Mouse (Mus musculus) midbrain, postnatal 0 days (tissue): ENCODE data around the gene Soga3. TPM values are rescaled to one million over a fixed set of nuclear protein-coding genes. Genes with fewer than 3 reads are reported as not detected.
A peak's percentile ranks its signal among the peaks of the same experiment; 100 is the strongest.

ENCODE experiments used
- ATAC-seq: fragments of 200-750 bp; cut with Nextera tagmentation; 2 replicates; pipeline ENCODE4 v1.8.0; 2017; ENCODE audit warnings: moderate number of reproducible peaks, mild to moderate bottlenecking, moderate TSS enrichment, moderate library complexity; ENCODE audit not compliant: low FRiP score
- DNase-seq: peaks from one replicate; pipeline ENCODE4 v3.0.0-alpha.2; 2015; ENCODE audit warnings: low spot score
- H3K27ac ChIP-seq: fragments of 300-500 bp; sonication (generic); 2 replicates; pipeline ENCODE4 v1.5.1; 2014; ENCODE audit warnings: low read depth, mild to moderate bottlenecking, low read length, mixed read lengths
- H3K27me3 ChIP-seq: fragments of 300-500 bp; sonication (generic); 2 replicates; pipeline ENCODE4 v1.6.1; 2014; ENCODE audit warnings: low read length, control low read depth, mixed read lengths; ENCODE audit not compliant: insufficient read depth
- H3K36me3 ChIP-seq: fragments of 300-500 bp; sonication (generic); 2 replicates; pipeline ENCODE4 v1.6.1; 2014; ENCODE audit warnings: low read length, control low read depth, mixed read lengths; ENCODE audit not compliant: insufficient read depth
- H3K4me1 ChIP-seq: fragments of 300-500 bp; sonication (generic); 2 replicates; pipeline ENCODE4 v1.6.1; 2014; ENCODE audit warnings: mild to moderate bottlenecking, control low read depth, antibody characterized with exemption, low read length, mixed read lengths; ENCODE audit not compliant: insufficient read depth
- H3K4me2 ChIP-seq: fragments of 300-500 bp; sonication (generic); 2 replicates; pipeline ENCODE4 v1.6.1; 2014; ENCODE audit warnings: low read depth, mild to moderate bottlenecking, low read length, mixed read lengths; ENCODE audit not compliant: poor library complexity, severe bottlenecking
- H3K4me3 ChIP-seq: fragments of 300-500 bp; sonication (generic); 2 replicates; pipeline ENCODE4 v1.5.1; 2014; ENCODE audit warnings: low read depth, mild to moderate bottlenecking, low read length, moderate library complexity
- H3K9ac ChIP-seq: fragments of 300-500 bp; sonication (generic); replicated peaks from 2 replicates; pipeline ENCODE4 v1.6.1; 2014; ENCODE audit warnings: mild to moderate bottlenecking, low read length, moderate library complexity, mixed read lengths; ENCODE audit not compliant: poor library complexity, severe bottlenecking
- H3K9me3 ChIP-seq: fragments of 300-500 bp; sonication (generic); 2 replicates; pipeline ENCODE4 v1.6.1; 2016; ENCODE audit warnings: low read length, control low read depth
- CTCF ChIP-seq: IDR thresholded peaks from 2 replicates; pipeline ENCODE4 v1.5.1; 2016; ENCODE audit warnings: antibody characterized with exemption, mild to moderate bottlenecking
- WGBS: fragments of 180-500 bp; shearing (Covaris S2); extraction: QIAGEN DNeasy Blood & Tissue Kit; methylation state at CpG from one replicate; pipeline ENCODE4 v1.1.7; 2014; 5-methylcytosine and 5-hydroxymethylcytosine counted together
- polyA plus RNA-seq: library from polyadenylated mRNA; unstranded; fragments of >200 nt; fragmentation: Nextera tagmentation; extraction: Ambion mirVana; gene quantifications from 2 replicates; pipeline ENCODE4 v1.2.1, GENCODE M21; 2015
- total RNA-seq: library from RNA; depleted of rRNA; stranded (reverse); fragments of >200 nt; gene quantifications from 2 replicates; pipeline ENCODE4 v1.2.3, GENCODE M21; 2014; rRNA removed

The Soga3 gene
- total and polyA plus RNA-seq, 2 experiments from 2014 or later = 160 to 164 TPM

GRCm38 (mm10) chr10:29211453-29211852 lies 67.8 kb downstream of the Soga3 start, which contains the start of gene 9330159F19Rik:
Gene 9330159F19Rik, plus strand, starts transcription at chr10:29211606.
- ATAC-seq (peak; percentile 69; the same call in 1 of the 2 replicates), DNase-seq (peak; percentile 30)
- Histone ChIP-seq H3K27ac (no peak within 1 kb of the TSS), H3K36me3 (peaks cover 3% of the 10 kb centered on the region; the same call in 1 of the 2 replicates), H3K9ac (no peak within 1 kb of the TSS), H3K4me2 (no peak within 1 kb of the TSS), H3K27me3 (no peaks in the 10 kb centered on the region), H3K4me3 (no peak within 1 kb of the TSS), H3K4me1 (no peaks in the 10 kb centered on the region), H3K9me3 (no peaks in the 10 kb centered on the region)
- TF ChIP-seq CTCF = no peak
- 10% methylated on average over 4 of the region's 4 CpGs for WGBS

DNA sequence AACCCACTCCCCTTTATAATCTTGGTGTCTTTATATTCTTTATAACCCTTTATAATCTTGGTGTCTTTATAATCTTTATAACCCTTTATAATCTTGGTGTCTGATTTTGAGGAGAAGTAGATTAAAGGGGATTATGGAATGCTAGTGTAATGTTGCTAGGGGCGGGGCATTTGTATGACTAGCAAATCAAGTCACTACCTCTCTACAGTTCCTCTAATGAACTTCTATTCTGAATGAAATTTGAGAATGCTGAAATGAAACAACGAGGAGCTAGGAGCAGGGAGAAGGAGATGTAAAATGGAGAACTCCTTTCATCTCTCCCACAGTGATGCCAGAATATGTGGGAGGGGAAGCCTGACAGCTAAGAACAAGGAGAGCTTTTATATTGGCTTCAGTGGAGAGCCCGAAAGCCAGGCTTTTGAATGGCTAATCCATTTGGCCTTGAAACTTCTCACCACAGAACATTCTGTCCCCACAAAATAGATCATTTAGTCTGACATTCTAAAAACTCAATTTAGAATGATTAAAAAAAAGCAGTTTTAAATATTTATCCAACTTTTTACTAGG lies 70.0 kb downstream of the Soga3 start:
- no peak overlapping the region for H3K4me2 ChIP-seq
- no peaks in the 10 kb centered on the region for H3K4me1 ChIP-seq
- H3K27ac ChIP-seq = peak overlapping the region; percentile 62; the same call in 1 of the 2 replicates
- H3K36me3 ChIP-seq = no peaks in the 10 kb centered on the region; the same call in 1 of the 2 replicates
- H3K4me3 ChIP-seq = no peak overlapping the region
- WGBS = 26% methylated on average over 3 of the region's 3 CpGs
- H3K27me3 ChIP-seq = no peaks in the 10 kb centered on the region
- no peak for TF ChIP-seq CTCF
- peak; percentile 54 for DNase-seq
- ATAC-seq = peak; percentile 56; the same call in 1 of the 2 replicates
- no peak overlapping the region for H3K9ac ChIP-seq
- no peaks in the 10 kb centered on the region for H3K9me3 ChIP-seq

DNA sequence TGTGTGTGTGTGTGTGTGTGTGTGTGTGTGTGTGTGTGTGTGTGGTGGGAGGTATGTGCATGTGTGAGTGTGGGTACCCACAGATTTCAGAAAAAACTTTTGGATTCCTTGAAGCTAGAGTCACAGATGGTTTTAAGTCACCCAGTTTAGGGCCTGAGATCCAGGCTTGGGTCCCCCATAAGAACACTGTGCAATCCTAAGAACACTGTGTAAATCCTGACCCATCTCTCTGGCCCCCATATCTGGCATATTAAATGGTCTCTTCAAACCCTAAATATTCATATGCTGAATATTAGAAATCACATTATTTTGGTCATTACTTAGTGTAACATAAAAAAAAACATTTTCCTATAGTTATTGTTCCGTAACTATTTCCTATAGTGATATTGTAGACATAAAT lies 73.3 kb downstream of the Soga3 start:
- ATAC-seq (no peak), DNase-seq (no peak)
- Histone ChIP-seq H3K27me3 (no peaks in the 10 kb centered on the region), H3K4me3 (no peak overlapping the region), H3K36me3 (peaks cover 1% of the 10 kb centered on the region; the same call in 1 of the 2 replicates), H3K4me1 (no peaks in the 10 kb centered on the region), H3K4me2 (no peak overlapping the region), H3K27ac (no peak overlapping the region), H3K9ac (no peak overlapping the region), H3K9me3 (no peaks in the 10 kb centered on the region)
- WGBS = 98% methylated on average over 1 of the region's 1 CpGs
- TF ChIP-seq CTCF = no peak

DNA sequence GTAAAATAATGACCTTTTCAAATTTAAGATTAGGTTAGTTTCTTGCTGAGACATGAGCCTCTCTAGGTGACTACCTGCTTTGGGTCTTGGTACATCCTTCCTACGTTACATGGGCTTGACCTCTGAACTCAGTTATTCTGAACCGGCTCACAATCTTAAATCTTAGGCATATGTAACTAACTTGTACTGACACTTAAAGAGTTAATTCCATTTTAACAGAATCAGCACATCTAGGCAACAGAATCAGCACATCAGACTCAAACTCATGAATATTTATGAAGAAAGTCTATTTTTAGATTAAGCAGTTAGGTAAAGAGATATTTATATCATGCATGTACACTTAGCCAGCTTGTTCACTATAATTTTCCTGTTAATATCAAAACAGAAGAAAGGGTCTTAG lies 73.8 kb downstream of the Soga3 start:
- TF ChIP-seq CTCF = no peak
- Histone ChIP-seq H3K9me3 (no peaks in the 10 kb centered on the region), H3K4me3 (no peak overlapping the region), H3K27me3 (no peaks in the 10 kb centered on the region), H3K27ac (no peak overlapping the region), H3K36me3 (peaks cover 6% of the 10 kb centered on the region; the same call in 1 of the 2 replicates), H3K9ac (no peak overlapping the region), H3K4me1 (no peaks in the 10 kb centered on the region), H3K4me2 (no peak overlapping the region)
- DNase-seq = no peak
- ATAC-seq = no peak
- 27% methylated on average over 2 of the region's 2 CpGs for WGBS

DNA sequence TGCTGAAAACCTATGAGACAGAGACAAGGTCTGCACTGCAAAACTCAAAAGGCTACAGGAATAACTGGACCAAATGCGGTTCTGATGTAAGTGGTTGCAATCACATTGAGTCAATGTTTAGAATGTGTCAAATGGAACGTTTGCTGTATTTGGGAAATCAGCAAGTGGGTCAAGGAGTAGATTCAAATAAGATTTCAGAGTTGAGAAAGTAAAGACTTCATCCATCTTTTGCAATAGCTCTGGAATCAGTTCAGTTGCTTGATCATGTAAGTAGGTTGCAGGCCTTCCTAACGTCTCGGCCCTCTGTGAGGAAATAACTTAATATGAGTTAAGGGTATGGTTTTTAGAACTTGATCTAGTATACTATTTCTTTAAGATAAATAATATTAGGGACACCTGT lies 81.7 kb downstream of the Soga3 start:
- H3K9ac ChIP-seq = no peak overlapping the region
- H3K4me1 ChIP-seq = no peaks in the 10 kb centered on the region
- 92% methylated on average over 4 of the region's 4 CpGs for WGBS
- H3K9me3 ChIP-seq = no peaks in the 10 kb centered on the region
- no peak overlapping the region for H3K4me2 ChIP-seq
- no peak overlapping the region for H3K4me3 ChIP-seq
- peaks cover 32% of the 10 kb centered on the region for H3K36me3 ChIP-seq
- H3K27ac ChIP-seq = no peak overlapping the region
- no peak for ATAC-seq
- H3K27me3 ChIP-seq = no peaks in the 10 kb centered on the region
- no peak for TF ChIP-seq CTCF
- no peak for DNase-seq

- TF ChIP-seq CTCF = no peak
- no peak overlapping the region for H3K27ac ChIP-seq
- no peak overlapping the region for H3K4me2 ChIP-seq
- DNase-seq (no peak), ATAC-seq (no peak)
- no peaks in the 10 kb centered on the region for H3K27me3 ChIP-seq
- no peak overlapping the region for H3K9ac ChIP-seq
- H3K9me3 ChIP-seq = no peaks in the 10 kb centered on the region
- no peak overlapping the region for H3K4me3 ChIP-seq
- H3K4me1 ChIP-seq = no peaks in the 10 kb centered on the region
- peaks cover 7% of the 10 kb centered on the region; the same call in 1 of the 2 replicates for H3K36me3 ChIP-seq
- WGBS = 72% methylated on average over 2 of the region's 2 CpGs
These were observed 87.6 kb downstream of the Soga3 start for GRCm38 (mm10) chr10:29231208-29231607.

Other genes with a start within 250 kb of the Soga3 start
- gene 2310057J18Rik, start 157.5 kb upstream of the Soga3 start, total RNA-seq = not detected in 2 replicates
- not detected in 2 replicates for gene 2310057J18Rik, start 157.5 kb upstream of the Soga3 start, polyA plus RNA-seq
- gene Gm49353, start 55.1 kb downstream of the Soga3 start, total RNA-seq = 14.9 and 20.6 TPM in 2 replicates
- 11.7 and 15.0 TPM in 2 replicates for gene Gm49353, start 55.1 kb downstream of the Soga3 start, polyA plus RNA-seq
- 74.9 and 87.2 TPM in 2 replicates for gene 9330159F19Rik, start 67.8 kb downstream of the Soga3 start, total RNA-seq
- gene 9330159F19Rik, start 67.8 kb downstream of the Soga3 start, polyA plus RNA-seq = 17.9 and 21.3 TPM in 2 replicates
- 11.4 and 15.3 TPM in 2 replicates for gene Echdc1, start 169.3 kb downstream of the Soga3 start, total RNA-seq
- gene Echdc1, start 169.3 kb downstream of the Soga3 start, polyA plus RNA-seq = 26.2 and 28.6 TPM in 2 replicates
- gene Rnf146, start 218.6 kb downstream of the Soga3 start, total RNA-seq = 45.2 and 57.0 TPM in 2 replicates
- 58.1 and 62.6 TPM in 2 replicates for gene Rnf146, start 218.6 kb downstream of the Soga3 start, polyA plus RNA-seq